Mouse (Mus musculus) myocyte (in vitro differentiated cells): Measurements from ENCODE around the gene Ttll5.

ENCODE experiments used
- MAX ChIP-seq: IDR thresholded peaks from one replicate; pipeline ENCODE4 v1.6.1; 2011; ENCODE audit warnings: low read depth, mild to moderate bottlenecking, control low read depth
- POLR2A ChIP-seq: IDR thresholded peaks from one replicate; pipeline ENCODE4 v1.6.1; 2011; ENCODE audit warnings: low read depth, mild to moderate bottlenecking, control low read depth, moderate library complexity; ENCODE audit not compliant: insufficient read length
- TCF12 ChIP-seq: IDR thresholded peaks from one replicate; pipeline ENCODE4 v1.6.1; 2011; ENCODE audit warnings: mild to moderate bottlenecking, control low read depth; ENCODE audit not compliant: poor library complexity, insufficient read depth, severe bottlenecking
- USF1 ChIP-seq: IDR thresholded peaks from one replicate; pipeline ENCODE4 v1.6.1; 2011; ENCODE audit warnings: low read depth, mild to moderate bottlenecking, control low read depth, moderate library complexity

- TF ChIP-seq MAX = no peak
- TF ChIP-seq TCF12 = no peak
- TF ChIP-seq POLR2A = no peak
- TF ChIP-seq USF1 = no peak
Observed at GRCm38 (mm10) chr12:85853836-85854235, 29.4 kb downstream of the Ttll5 start.
